Mouse (Mus musculus) spleen, postnatal 14 days (tissue): ENCODE data around the gene Etv1.

Experiments
- DNase-seq, 2 experiments: peaks; one replicate each; pipeline ENCODE4 v3.0.0; 2021 to 2022; ENCODE audit warnings: low spot score in 2 of 2

Gene Etv1

GRCm38 (mm10) chr12:38779186-38779777, at the start of gene Etv1:
Etv1 (plus strand) TSS chr12:38779380.
- peak in 1 of 2 experiments; percentile 5 for DNase-seq

- no peak for DNase-seq
Observed at GRCm38 (mm10) chr12:38729661-38730060, 49.5 kb upstream of the Etv1 start.

DNA sequence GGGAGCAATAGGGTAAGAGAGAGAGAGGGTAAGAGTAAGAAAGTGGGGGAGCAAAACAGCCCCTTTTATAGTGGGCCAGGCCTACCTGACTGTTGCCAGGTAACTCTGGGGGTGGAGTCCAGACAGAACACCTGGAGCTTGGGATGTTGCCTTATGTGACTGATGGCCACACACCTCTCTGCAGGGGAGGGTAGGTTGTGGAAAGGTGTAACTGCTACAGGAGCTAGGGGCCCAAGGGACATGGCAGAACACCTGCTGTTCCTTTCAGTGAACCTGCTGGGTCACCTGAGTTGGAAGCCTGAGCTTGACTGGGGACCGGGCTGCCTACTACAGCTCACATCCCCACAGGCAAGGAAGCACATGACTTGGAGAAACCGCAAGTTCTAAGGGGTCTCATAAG, 48.4 kb upstream of the Etv1 start:
- no peak for DNase-seq

GRCm38 (mm10) chr12:38759322-38759721, 19.9 kb upstream of the Etv1 start:
- DNase-seq: no peak

GRCm38 (mm10) chr12:38777316-38777715, 1.9 kb upstream of the Etv1 start:
- DNase-seq: no peak

DNA sequence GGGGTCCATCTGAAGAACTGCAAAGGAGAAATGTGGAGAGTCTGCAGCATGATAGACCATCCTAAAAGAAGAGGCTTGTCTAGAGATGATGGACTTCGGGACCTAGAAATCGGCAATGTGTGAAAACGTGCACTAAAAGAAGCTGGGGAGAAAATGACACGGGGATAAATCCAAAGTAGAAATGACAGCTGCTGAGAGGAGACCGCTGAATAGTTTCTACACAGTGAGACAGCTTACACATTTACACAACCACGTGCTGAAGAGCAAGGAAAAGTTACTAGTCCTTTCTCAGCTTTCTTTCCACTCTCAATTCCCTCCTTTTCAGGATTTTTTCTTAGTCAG, 1.3 kb upstream of the Etv1 start:
- DNase-seq: no peak

- peak in 1 of 2 experiments; percentile 13 for DNase-seq
Observed at GRCm38 (mm10) chr12:38778299-38779075, 693 bp upstream of the Etv1 start.

GRCm38 (mm10) chr12:38780006-38780954, 1.1 kb downstream of the Etv1 start:
- no peak for DNase-seq

DNA sequence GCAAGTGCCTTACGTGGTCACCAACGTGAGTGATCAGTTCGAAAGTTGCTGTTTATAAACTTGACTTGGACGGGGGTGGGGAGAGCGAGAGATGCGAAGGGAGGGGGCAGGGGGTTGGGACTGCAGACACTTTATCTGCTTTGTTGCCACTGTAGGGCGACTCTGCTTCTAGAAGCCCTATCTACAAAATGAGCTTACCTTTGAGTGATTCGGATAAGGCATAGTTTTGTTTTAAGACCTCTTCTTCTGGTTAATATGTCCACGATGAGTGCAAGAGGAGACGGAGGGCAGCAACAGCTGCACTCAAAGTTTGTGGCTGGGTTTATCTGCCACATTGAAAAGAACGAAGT, 1.8 kb downstream of the Etv1 start:
- no peak for DNase-seq

GRCm38 (mm10) chr12:38781686-38782085, 2.5 kb downstream of the Etv1 start:
- DNase-seq: no peak

- DNase-seq: no peak
Observed at GRCm38 (mm10) chr12:38783291-38783690, 4.1 kb downstream of the Etv1 start.

DNA sequence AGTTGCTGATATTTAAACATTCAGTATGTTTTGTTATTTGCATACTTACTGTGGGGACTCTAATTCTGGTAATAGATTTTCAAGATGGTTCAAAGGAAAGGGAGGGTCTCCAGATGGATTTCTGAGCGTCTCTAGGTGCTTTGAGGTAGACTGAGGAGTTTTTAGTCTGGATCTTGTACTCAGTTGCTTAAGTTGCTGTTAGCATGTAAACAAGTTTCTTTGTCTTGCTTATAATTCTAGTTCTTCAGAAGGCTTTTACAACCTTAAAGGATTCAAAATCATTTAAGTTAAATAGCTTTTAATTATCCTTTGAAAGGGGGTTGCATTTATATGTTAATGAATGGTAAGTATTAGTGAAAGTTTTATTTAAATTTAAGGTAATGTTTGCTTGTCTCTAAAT, 5.0 kb downstream of the Etv1 start:
- no peak for DNase-seq

DNA sequence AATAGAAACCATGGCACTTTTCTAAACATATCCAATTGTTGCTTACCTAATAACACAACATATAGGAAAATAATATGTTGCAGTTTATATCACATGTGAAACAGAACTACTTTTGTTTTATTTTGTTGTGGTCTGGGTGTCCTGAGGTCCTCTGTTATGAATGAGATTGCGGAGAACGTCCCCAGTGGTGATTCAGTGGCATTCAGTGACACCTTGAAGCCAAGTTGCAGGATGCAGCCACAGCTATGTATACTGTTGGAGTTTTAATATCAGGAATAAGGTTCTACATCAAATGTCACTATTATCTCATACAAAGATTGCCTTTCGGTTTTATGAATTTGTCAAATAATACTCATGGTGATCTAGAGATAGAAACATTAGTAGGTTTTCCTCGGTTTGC, 7.4 kb downstream of the Etv1 start:
- no peak for DNase-seq

- DNase-seq: no peak
Observed at GRCm38 (mm10) chr12:38787704-38788103, 8.5 kb downstream of the Etv1 start.

GRCm38 (mm10) chr12:38788621-38789020, 9.4 kb downstream of the Etv1 start:
- no peak for DNase-seq

DNA sequence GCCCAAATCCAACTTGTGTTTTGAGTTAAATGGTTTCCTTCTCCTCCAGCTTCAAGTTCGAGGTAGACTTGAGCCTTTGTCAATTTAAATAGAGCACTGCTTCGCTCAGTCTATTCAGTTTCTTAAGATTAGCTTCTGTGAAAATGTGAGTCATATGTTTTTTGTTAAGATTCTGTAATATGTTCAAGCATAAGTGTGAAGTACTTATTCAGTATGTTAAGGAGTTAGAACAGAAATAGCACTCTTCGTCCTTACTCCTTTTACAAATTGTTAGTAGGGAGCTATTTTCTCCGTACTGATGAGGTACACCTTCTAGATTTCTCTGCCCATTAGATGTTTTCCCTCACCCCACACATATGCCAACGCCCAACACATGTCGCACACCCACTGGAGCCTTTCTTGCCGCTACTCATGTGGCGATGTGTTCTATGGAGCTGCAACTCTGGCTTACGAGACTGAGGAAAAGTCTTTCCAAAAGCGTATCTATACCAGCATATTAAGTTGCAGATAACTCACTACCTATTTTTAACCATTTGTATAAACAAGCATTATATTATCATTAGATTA, 10.7 kb downstream of the Etv1 start:
- DNase-seq: no peak

- DNase-seq: no peak
Observed at GRCm38 (mm10) chr12:38793076-38793475, 13.9 kb downstream of the Etv1 start.

GRCm38 (mm10) chr12:38793697-38794096, 14.5 kb downstream of the Etv1 start:
- no peak for DNase-seq

- no peak for DNase-seq
Observed at GRCm38 (mm10) chr12:38807031-38807430, 27.9 kb downstream of the Etv1 start.

DNA sequence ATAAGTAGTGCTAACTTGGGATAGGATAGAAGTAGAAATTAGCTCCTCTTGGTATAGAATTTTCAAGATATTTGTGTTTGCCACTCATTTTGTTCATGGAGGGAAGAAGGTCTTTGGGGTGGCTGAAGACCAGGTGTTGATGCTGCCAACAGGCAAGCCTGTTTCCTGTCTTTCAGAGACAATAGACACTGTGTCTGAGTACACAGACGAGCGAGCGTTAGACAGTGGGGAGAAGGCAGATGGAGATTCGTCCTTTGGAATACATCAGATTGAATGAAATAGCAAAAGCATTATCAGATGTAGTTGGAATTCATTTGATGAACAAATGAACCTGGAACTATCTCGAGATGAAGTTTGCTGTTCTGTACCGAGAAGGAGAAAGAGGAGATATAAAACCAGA, 33.2 kb downstream of the Etv1 start:
- no peak for DNase-seq

- no peak for DNase-seq
Observed at GRCm38 (mm10) chr12:38814010-38814786, 35.0 kb downstream of the Etv1 start.
